Mouse (Mus musculus): Measurements from ENCODE around the gene Abcb8. TPM values are rescaled to one million over a fixed set of nuclear protein-coding genes. Genes with fewer than 3 reads are reported as not detected.

The Abcb8 gene
- 10 to 100 TPM; 35.9 to 45.5 TPM for total RNA-seq (2021)
- long read RNA-seq, experiment 1, transcript Abcb8-201 (16 exons, 2,939 nt): major isoform, 44 of 64 reads
- long read RNA-seq, experiment 1, partial matches to known transcripts: 8 of 64 reads
- long read RNA-seq, experiment 1, other reads (novel, unspliced or antisense): 11 of 64 reads
- long read RNA-seq, experiment 2, transcript Abcb8-201 (16 exons, 2,939 nt): major isoform, 53 of 65 reads
- long read RNA-seq, experiment 2, partial matches to known transcripts: 9 of 65 reads
- long read RNA-seq, experiment 2, other reads (novel, unspliced or antisense): 3 of 65 reads

- peak; percentile 81 for DNase-seq
These were observed at the start of gene Abcb8 for GRCm38 (mm10) chr5:24393392-24393997. TSS of gene Abcb8 (plus strand) at chr5:24393663.

DNA sequence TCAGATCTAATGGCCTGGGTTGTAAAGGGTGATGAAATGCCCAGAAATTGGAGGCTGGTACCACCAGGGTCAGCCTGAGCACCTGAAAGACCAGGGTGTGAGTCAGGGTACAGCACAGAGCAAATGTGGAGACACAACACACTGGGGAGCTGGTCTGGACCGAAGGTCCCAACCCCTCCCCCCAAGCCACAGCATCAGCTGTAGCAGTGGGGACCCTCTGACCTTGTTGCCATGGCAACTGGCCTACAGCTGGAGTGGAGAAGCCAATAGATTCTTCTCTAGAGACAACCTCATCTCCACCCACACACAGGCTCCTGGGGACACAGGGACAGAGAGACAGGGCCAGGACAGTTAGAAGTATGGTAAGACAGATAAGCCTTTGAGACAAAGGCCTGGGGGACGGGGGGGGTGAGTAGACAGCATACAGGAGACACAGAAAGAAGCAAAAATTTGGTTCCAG, 49.5 kb upstream of the Abcb8 start:
- no peak for DNase-seq

DNA sequence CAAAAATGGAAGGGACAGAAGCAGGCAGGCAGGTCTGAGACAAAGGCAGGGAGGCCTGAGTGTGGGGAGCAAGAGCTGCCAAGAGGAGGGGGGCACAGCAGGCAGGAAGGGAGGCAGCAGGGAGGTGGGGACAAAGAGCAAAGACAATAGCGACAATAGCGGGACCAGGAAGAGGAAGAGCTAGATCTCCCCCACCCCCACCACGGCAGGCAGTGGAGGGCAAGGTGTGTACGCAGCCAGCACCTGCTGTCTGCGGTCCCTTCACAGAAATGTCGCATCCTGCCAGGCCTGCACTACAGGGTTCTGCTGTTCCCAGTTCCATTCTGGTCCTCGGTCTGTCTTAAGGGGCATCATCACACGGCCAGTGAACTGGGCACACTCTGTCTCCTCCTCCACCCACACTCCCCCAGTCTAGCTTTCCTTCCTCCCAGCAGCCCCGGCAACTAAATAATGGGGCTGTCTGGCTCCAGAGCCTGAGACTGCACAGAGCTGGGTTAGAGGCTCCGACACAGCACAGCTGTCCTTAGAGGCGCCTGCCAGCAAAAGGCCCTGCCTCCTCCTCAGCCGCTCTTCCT, 48.9 kb upstream of the Abcb8 start:
- no peak for DNase-seq

DNA sequence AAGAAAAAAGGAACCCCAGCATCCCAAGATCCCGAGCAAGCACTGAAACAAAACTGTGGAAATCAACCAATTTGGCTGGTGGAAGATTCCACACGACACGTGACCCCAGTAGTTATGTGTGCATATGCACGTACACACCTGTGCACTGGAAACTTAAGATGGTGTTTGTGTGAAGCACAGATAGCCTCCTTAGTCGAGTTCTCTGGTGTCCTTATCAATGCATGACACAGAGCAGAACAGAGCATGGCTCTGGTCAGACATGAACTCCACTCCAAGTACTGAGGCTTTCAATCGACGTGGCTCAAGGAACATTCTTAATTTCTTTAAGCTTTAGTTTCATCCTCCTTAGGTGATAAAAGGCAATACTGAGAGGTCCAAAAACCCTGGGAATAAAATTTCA, 47.1 kb upstream of the Abcb8 start:
- no peak for DNase-seq

- DNase-seq: no peak
These were observed 46.1 kb upstream of the Abcb8 start for GRCm38 (mm10) chr5:24347186-24347875.

- peak; percentile 67 for DNase-seq
These were observed 45.3 kb upstream of the Abcb8 start for GRCm38 (mm10) chr5:24348128-24348527.

- peak; percentile 35 for DNase-seq
These were observed 44.9 kb upstream of the Abcb8 start for GRCm38 (mm10) chr5:24348546-24348945.

GRCm38 (mm10) chr5:24350073-24350472, 43.4 kb upstream of the Abcb8 start:
- DNase-seq: no peak

DNA sequence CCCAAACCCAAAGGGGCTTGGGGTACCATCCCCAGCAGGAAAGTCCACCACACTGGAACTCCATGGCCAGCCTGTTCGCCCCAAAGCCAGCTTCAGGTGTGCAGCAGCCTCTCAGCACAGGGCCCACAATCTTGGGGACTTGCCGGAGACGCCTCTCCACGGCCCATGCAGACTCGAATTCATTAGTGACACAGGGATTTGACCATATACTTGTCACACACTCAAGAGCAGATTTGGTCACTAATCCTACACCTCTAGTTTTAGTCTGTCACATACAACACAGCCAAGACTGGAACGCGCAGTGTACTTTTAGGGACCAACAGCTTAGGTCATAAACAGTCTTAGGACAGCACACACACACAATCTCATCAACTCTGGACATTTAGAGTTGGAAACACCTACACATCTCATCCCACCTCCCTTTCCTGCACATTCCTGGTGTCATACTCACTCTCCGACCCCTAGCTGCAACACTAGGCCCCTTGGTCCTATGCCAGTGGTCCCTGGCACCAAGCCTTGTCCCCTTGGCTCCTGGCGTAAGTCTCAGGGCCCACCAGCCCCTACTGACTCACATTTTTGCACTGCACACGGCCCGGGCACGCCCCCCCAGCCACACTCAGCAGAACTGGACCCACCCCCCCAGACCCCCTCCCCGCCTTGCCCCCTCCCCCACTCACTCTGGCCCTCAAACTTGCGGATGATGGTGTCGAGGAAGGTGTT, 42.8 kb upstream of the Abcb8 start:
- peak; percentile 30 for DNase-seq

DNA sequence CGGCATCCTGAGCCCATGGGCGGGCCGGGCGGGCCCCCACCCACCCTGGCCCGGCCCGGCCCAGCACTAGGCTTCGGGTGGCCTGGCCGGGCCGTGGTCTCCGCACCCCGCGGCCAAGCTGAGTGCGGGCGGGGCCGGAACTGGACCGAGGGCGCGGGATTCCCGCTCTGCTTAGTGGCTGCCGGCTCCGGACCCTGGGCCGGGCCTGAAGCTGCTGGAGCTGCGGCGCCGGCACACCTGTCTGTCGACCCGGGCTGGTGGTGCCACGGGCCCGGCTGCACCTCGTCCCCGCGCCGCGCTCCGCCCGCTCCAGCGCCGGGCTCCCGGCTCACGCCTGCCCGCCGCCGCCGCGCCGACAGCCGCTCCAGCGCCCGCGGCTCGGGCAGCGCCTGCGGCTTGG, 42.2 kb upstream of the Abcb8 start, which contains the start of gene Kcnh2:
TSS of gene Kcnh2 (minus strand) at position 327 of the 400 bp plus-strand sequence.
- no peak for DNase-seq

DNA sequence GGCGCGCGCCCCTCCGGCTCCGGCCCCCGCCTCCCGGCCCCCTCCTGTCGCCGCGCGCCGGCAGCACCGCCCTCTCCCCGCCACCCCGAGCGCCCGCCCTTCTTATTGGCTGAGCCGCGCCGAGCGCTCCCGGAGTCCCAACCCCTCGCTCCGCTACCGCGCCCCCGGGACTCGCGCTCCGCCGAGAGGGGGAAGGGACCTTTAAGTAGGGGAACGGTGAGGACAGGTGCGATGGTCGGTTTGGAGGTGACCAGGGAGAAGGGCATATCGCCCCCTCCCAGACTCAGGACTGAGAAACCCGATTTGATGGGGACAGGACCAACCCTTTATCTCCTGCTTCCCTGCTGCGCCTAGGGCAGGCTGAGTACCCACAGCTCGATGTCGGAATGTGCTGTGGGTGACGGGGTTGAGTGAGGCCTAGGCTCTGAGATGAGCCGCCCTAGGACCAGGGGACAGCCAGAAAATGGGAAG, 41.7 kb upstream of the Abcb8 start:
- peak; percentile 78 for DNase-seq

DNA sequence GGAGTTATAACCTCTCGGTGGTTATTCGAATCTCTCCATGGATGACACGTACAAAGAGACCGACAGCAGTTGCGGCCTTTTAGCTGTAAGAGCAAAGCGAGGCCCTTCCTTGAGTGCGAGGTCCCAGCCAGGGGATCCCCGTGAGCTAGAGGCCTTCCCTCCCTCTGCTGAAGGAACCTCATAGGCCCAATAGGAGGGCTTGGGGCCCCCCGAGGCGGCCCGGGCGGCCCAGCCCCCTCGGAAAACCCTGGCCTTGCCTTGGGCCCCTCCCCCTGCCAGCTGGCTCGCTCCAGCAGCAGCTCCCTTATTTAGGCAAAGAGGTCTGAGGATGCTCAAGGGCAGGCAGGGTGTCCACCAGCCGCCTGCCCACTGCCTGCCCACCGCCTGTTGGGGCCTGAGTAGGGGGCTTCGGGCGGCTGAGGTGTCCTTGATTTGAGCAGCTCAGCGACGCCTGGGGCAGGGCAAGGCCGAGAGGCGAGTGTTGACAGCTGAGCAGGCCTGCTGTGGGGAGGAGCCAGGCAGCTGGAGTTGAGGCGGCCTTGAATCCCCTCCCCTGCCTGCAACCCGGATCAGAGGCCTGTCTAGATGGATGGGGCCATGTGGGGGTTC, 41.1 kb upstream of the Abcb8 start:
- peak; percentile 36 for DNase-seq

DNA sequence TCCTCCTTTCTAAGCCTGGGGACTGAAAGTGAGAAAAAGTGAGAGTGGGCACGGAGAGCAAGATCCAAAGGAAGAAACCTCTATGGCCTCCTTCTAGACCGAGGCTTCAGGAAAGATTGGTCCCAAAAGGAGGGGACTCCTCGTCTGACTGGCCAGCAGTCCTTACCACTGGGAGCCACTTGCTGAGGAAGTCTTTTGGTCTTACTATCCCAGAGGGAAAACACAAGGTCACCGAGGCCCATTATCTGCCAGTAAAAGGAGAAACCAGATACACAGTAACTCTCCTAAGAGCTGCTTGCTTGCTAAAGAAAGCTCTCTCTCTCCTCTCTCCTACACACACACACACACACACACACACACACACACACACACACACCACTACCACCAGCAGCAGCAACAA, 40.1 kb upstream of the Abcb8 start:
- no peak for DNase-seq

DNA sequence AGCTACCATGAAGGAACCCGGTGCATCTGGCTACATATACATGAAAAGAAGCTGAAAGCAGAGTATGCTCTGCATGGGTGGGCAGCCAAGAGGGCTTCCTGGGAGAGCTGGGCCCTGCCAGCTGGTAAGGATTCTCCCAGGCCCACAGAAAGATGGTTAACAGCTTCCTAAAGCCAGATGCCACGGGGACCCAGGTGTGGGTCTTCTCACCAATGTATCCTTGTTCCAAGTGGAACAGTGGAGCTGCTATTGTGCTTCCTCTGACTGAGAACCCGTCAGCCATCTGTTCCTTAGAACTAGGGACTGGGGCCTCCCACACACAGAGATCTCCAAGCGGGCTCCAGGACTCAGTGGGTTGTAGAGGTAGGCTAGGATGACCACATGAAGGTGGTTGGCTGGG, 36.7 kb upstream of the Abcb8 start:
- no peak for DNase-seq

DNA sequence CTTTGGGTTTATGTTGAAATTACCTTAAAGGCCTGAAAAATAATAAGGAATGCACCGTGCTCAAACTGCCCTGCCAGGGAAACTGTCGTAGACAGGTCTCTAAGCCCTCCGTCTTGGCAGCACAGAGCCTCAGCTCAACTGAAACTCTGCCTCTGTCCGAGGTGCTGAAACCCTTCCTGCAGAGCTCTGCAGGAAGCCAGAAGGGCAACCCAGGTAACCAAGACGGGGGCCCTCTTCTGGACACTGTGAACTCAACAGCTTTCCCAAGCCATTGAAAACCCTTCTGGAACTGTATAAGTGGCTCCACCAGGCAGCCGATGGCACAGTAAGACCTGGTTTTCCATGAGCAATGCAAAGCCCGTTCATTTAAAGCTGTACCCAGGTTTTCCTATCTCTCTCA, 36.0 kb upstream of the Abcb8 start:
- DNase-seq: peak; percentile 79

DNA sequence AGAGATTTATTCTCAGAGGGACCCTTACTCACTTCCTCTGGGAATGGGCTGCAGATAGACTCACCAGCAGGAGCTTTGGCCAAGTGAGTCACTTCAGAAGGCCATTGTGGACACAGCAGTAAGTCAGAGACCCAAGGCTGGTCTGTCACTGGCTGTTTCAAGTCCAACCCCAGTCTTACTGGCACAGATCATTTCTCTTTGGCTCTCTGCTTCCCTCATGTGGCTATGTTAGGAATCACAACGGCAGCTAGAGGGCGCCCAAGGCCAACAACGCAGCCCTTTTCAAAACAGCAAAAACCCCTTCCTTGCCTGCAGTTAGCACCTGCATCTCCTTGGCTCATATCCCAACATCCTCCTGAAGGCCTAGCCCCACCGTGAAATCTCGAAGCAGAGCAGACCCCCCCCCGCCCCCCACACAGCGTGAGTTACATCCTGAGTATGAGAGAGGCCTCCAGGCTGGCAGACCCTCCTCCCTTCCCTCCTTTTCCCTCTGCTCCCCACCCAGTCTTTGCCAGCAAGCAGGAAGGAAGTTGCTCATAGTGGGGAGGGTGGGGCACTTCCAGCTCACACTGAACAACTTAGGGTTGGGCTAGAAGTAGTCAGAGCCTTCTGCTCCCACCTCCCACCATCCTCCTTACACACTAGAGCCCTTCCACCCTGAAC, 32.5 kb upstream of the Abcb8 start:
- DNase-seq: peak; percentile 78

GRCm38 (mm10) chr5:24363467-24363866, 30.0 kb upstream of the Abcb8 start:
- DNase-seq: no peak

DNA sequence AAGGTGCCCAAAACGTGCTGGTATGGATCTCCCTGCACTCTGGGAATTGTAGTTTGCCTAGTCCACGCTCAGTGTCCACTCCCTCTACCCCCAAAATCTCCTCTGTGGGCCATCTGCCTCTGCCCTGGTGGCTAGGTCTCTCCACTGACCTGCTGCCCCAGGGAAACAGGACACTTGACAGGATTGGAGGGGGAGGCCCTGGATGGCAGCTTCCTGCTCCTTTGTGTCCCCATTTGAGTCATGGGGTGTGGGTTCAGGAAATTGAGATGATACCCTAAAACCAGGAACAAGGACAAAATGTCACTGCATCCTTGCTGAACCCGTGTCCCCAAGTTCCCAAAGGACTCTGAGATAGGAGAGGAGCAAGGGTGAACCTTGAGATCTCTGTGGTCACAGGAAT, 29.4 kb upstream of the Abcb8 start:
- DNase-seq: no peak

- DNase-seq: peak; percentile 34
These were observed 29.0 kb upstream of the Abcb8 start, which contains the start of gene Nos3 for GRCm38 (mm10) chr5:24364508-24364907. TSS of gene Nos3 (plus strand) at chr5:24364810.

- DNase-seq: no peak
These were observed 28.5 kb upstream of the Abcb8 start for GRCm38 (mm10) chr5:24364963-24365362.

GRCm38 (mm10) chr5:24365528-24365927, 27.9 kb upstream of the Abcb8 start:
- DNase-seq: no peak
